Mouse (Mus musculus) forebrain, embryonic 12.5 days (tissue): ENCODE measurements around the gene Golga3. TPM values are rescaled to one million over a fixed set of nuclear protein-coding genes. Genes with fewer than 3 reads are reported as not detected.
A peak's percentile ranks its signal among the peaks of the same experiment; 100 is the strongest.

Experiments
- ATAC-seq: fragments of 200-750 bp; cut with Nextera tagmentation; 2 replicates; pipeline ENCODE4 v1.8.0; 2017; ENCODE audit warnings: moderate TSS enrichment; ENCODE audit not compliant: low FRiP score
- H3K27ac ChIP-seq: fragments of 300-500 bp; sonication (generic); 2 replicates; pipeline ENCODE4 v1.5.1; 2016; ENCODE audit warnings: mild to moderate bottlenecking
- H3K27me3 ChIP-seq: fragments of 300-500 bp; sonication (generic); 2 replicates; pipeline ENCODE4 v1.6.1; 2016; ENCODE audit warnings: mild to moderate bottlenecking
- H3K36me3 ChIP-seq: fragments of 300-500 bp; sonication (generic); replicated peaks from 2 replicates; pipeline ENCODE4 v1.6.1; 2016; ENCODE audit warnings: mild to moderate bottlenecking
- H3K4me1 ChIP-seq: fragments of 300-500 bp; sonication (generic); 2 replicates; pipeline ENCODE4 v1.6.1; 2016
- H3K4me2 ChIP-seq: fragments of 300-500 bp; sonication (generic); 2 replicates; pipeline ENCODE4 v1.6.1; 2016; ENCODE audit warnings: mild to moderate bottlenecking, moderate library complexity
- H3K4me3 ChIP-seq: fragments of 300-500 bp; sonication (generic); replicated peaks from 2 replicates; pipeline ENCODE4 v1.5.1; 2016; ENCODE audit warnings: mild to moderate bottlenecking
- H3K9ac ChIP-seq: fragments of 300-500 bp; sonication (generic); 2 replicates; pipeline ENCODE4 v1.6.1; 2016; ENCODE audit warnings: mild to moderate bottlenecking
- H3K9me3 ChIP-seq: fragments of 300-500 bp; sonication (generic); 2 replicates; pipeline ENCODE4 v1.6.1; 2016
- WGBS: fragments of 180-500 bp; shearing (Covaris S2); methylation state at CpG from one replicate; pipeline ENCODE4 v1.1.7; 2016; 5-methylcytosine and 5-hydroxymethylcytosine counted together
- polyA plus RNA-seq: library from polyadenylated mRNA; unstranded; fragments of >200 nt; fragmentation: Nextera tagmentation; extraction: Ambion mirVana; gene quantifications from 2 replicates; pipeline ENCODE4 v1.2.1, GENCODE M21; 2016

Gene Golga3
- polyA plus RNA-seq, 1 experiment from 2014 or later, result 23.0 TPM

GRCm38 (mm10) chr5:110203164-110203895 is 26.8 kb downstream of the Golga3 start:
- Histone ChIP-seq H3K36me3 (peaks cover 72% of the 10 kb centered on the region), H3K4me2 (no peak overlapping the region), H3K4me3 (no peak overlapping the region), H3K4me1 (no peaks in the 10 kb centered on the region), H3K27ac (no peak overlapping the region), H3K27me3 (no peaks in the 10 kb centered on the region), H3K9ac (no peak overlapping the region), H3K9me3 (no peaks in the 10 kb centered on the region)
- 88% methylated on average over 10 of the region's 10 CpGs for WGBS
- ATAC-seq, result no peak

GRCm38 (mm10) chr5:110204777-110205176 is 28.3 kb downstream of the Golga3 start:
- H3K27ac ChIP-seq, result no peak overlapping the region
- no peak overlapping the region for H3K4me3 ChIP-seq
- ATAC-seq, result no peak
- H3K4me2 ChIP-seq, result no peak overlapping the region
- WGBS, result 80% methylated on average over 6 of the region's 6 CpGs
- H3K9me3 ChIP-seq, result no peaks in the 10 kb centered on the region
- no peaks in the 10 kb centered on the region for H3K27me3 ChIP-seq
- H3K4me1 ChIP-seq, result no peaks in the 10 kb centered on the region
- peaks cover 84% of the 10 kb centered on the region for H3K36me3 ChIP-seq
- H3K9ac ChIP-seq, result no peak overlapping the region

GRCm38 (mm10) chr5:110211312-110211711 is 34.8 kb downstream of the Golga3 start:
- 86% methylated on average over 2 of the region's 2 CpGs for WGBS
- peaks cover 82% of the 10 kb centered on the region for H3K36me3 ChIP-seq
- H3K4me3 ChIP-seq, result no peak overlapping the region
- no peak overlapping the region for H3K4me2 ChIP-seq
- H3K27ac ChIP-seq, result no peak overlapping the region
- H3K9me3 ChIP-seq, result no peaks in the 10 kb centered on the region
- ATAC-seq, result no peak
- no peaks in the 10 kb centered on the region for H3K27me3 ChIP-seq
- H3K4me1 ChIP-seq, result no peaks in the 10 kb centered on the region
- H3K9ac ChIP-seq, result no peak overlapping the region

GRCm38 (mm10) chr5:110216780-110217179 is 40.3 kb downstream of the Golga3 start:
- Histone ChIP-seq H3K27me3 (no peaks in the 10 kb centered on the region), H3K36me3 (peaks cover 83% of the 10 kb centered on the region), H3K4me1 (no peaks in the 10 kb centered on the region), H3K4me3 (no peak overlapping the region), H3K4me2 (no peak overlapping the region), H3K27ac (no peak overlapping the region), H3K9ac (no peak overlapping the region), H3K9me3 (no peaks in the 10 kb centered on the region)
- WGBS, result 97% methylated on average over 3 of the region's 3 CpGs
- ATAC-seq, result no peak

GRCm38 (mm10) chr5:110220331-110220730 is 43.8 kb downstream of the Golga3 start:
- WGBS, result 95% methylated on average over 4 of the region's 4 CpGs
- no peak overlapping the region for H3K4me3 ChIP-seq
- H3K27me3 ChIP-seq, result no peaks in the 10 kb centered on the region
- no peaks in the 10 kb centered on the region for H3K9me3 ChIP-seq
- no peak overlapping the region for H3K9ac ChIP-seq
- no peak for ATAC-seq
- no peaks in the 10 kb centered on the region for H3K4me1 ChIP-seq
- no peak overlapping the region for H3K4me2 ChIP-seq
- peaks cover 74% of the 10 kb centered on the region for H3K36me3 ChIP-seq
- H3K27ac ChIP-seq, result no peak overlapping the region

- Histone ChIP-seq H3K9me3 (no peaks in the 10 kb centered on the region), H3K27me3 (no peaks in the 10 kb centered on the region), H3K4me3 (no peak overlapping the region), H3K4me1 (no peaks in the 10 kb centered on the region), H3K36me3 (peaks cover 60% of the 10 kb centered on the region), H3K9ac (no peak overlapping the region), H3K4me2 (no peak overlapping the region), H3K27ac (no peak overlapping the region)
- ATAC-seq, result no peak
- 88% methylated on average over 6 of the region's 6 CpGs for WGBS
Measured at GRCm38 (mm10) chr5:110222757-110223156, 46.3 kb downstream of the Golga3 start.

GRCm38 (mm10) chr5:110225056-110225455 is 48.6 kb downstream of the Golga3 start:
- Histone ChIP-seq H3K4me2 (no peak overlapping the region), H3K36me3 (peaks cover 37% of the 10 kb centered on the region), H3K4me3 (no peak overlapping the region), H3K27me3 (no peaks in the 10 kb centered on the region), H3K4me1 (peaks cover 3% of the 10 kb centered on the region), H3K9me3 (no peaks in the 10 kb centered on the region), H3K27ac (no peak overlapping the region), H3K9ac (no peak overlapping the region)
- 88% methylated on average over 3 of the region's 3 CpGs for WGBS
- no peak for ATAC-seq

- Histone ChIP-seq H3K36me3 (peaks cover 14% of the 10 kb centered on the region), H3K4me3 (no peak overlapping the region), H3K9me3 (no peaks in the 10 kb centered on the region), H3K9ac (no peak overlapping the region), H3K27me3 (no peaks in the 10 kb centered on the region), H3K27ac (no peak overlapping the region), H3K4me2 (no peak overlapping the region), H3K4me1 (peaks cover 15% of the 10 kb centered on the region)
- WGBS, result 40% methylated on average over 1 of the region's 1 CpGs
- no peak for ATAC-seq
Measured at GRCm38 (mm10) chr5:110227336-110227883, 50.9 kb downstream of the Golga3 start.

GRCm38 (mm10) chr5:110230401-110230779 is 53.9 kb downstream of the Golga3 start:
- peak overlapping the region; percentile 97 for H3K4me3 ChIP-seq
- peak overlapping the region; percentile 96 for H3K27ac ChIP-seq
- H3K9me3 ChIP-seq, result no peaks in the 10 kb centered on the region
- H3K4me1 ChIP-seq, result peaks cover 22% of the 10 kb centered on the region
- peak overlapping the region; percentile 95 for H3K9ac ChIP-seq
- no peak; the same call in 1 of the 2 replicates for ATAC-seq
- WGBS, result 10% methylated on average over 8 of the region's 8 CpGs
- peaks cover 10% of the 10 kb centered on the region for H3K36me3 ChIP-seq
- peak overlapping the region; percentile 66 for H3K4me2 ChIP-seq
- no peaks in the 10 kb centered on the region for H3K27me3 ChIP-seq

GRCm38 (mm10) chr5:110230780-110231461 is 54.4 kb downstream of the Golga3 start, which contains the start of gene Ankle2:
Gene Ankle2, plus strand, starts transcription at chr5:110231004.
- Histone ChIP-seq H3K27me3 (no peaks in the 10 kb centered on the region), H3K4me1 (peaks cover 22% of the 10 kb centered on the region), H3K9ac (peak within 1 kb of the TSS; percentile 95), H3K4me2 (peak within 1 kb of the TSS; percentile 66), H3K9me3 (no peaks in the 10 kb centered on the region), H3K36me3 (peaks cover 13% of the 10 kb centered on the region), H3K4me3 (peak within 1 kb of the TSS; percentile 97), H3K27ac (peak within 1 kb of the TSS; percentile 96)
- ATAC-seq, result peak; percentile 96
- WGBS, result under 1% methylated on average over 80 of the region's 81 CpGs

- Histone ChIP-seq H3K4me3 (peak overlapping the region; percentile 97), H3K9ac (peak overlapping the region; percentile 95), H3K9me3 (no peaks in the 10 kb centered on the region), H3K4me2 (peak overlapping the region; percentile 66), H3K4me1 (peaks cover 22% of the 10 kb centered on the region), H3K27me3 (no peaks in the 10 kb centered on the region), H3K36me3 (peaks cover 20% of the 10 kb centered on the region), H3K27ac (no peak overlapping the region)
- ATAC-seq, result no peak
- WGBS, result 49% methylated on average over 13 of the region's 13 CpGs
Measured at GRCm38 (mm10) chr5:110231638-110232037, 55.1 kb downstream of the Golga3 start.

GRCm38 (mm10) chr5:110232346-110232745 is 55.8 kb downstream of the Golga3 start:
- H3K27me3 ChIP-seq, result no peaks in the 10 kb centered on the region
- WGBS, result 93% methylated on average over 6 of the region's 6 CpGs
- ATAC-seq, result no peak
- peak overlapping the region; percentile 66 for H3K4me2 ChIP-seq
- H3K4me3 ChIP-seq, result peak overlapping the region; percentile 97; the same call in 1 of the 2 replicates
- H3K9ac ChIP-seq, result no peak overlapping the region
- H3K36me3 ChIP-seq, result peaks cover 27% of the 10 kb centered on the region
- H3K27ac ChIP-seq, result no peak overlapping the region
- H3K9me3 ChIP-seq, result no peaks in the 10 kb centered on the region
- peaks cover 22% of the 10 kb centered on the region for H3K4me1 ChIP-seq
